Mouse (Mus musculus) small intestine, adult 2 months (tissue): ENCODE results near the gene Gm9817. TPM values are rescaled to one million over a fixed set of nuclear protein-coding genes. Genes with fewer than 3 reads are reported as not detected.

Experiments used
- H3K27ac ChIP-seq: fragments of 200-500 bp; 2 replicates; pipeline ENCODE4 v1.5.1; 2012; ENCODE audit warnings: low read depth, low read length, control low read depth, inconsistent platforms; ENCODE audit not compliant: insufficient read depth
- H3K27me3 ChIP-seq: fragments of 200-500 bp; 2 replicates; pipeline ENCODE4 v1.6.1; 2012; ENCODE audit warnings: mild to moderate bottlenecking, moderate library complexity, low read length, inconsistent platforms; ENCODE audit not compliant: control insufficient read depth, insufficient read depth
- H3K36me3 ChIP-seq: fragments of 200-500 bp; 2 replicates; pipeline ENCODE4 v1.6.1; 2012; ENCODE audit warnings: mild to moderate bottlenecking, low read length, control low read depth, inconsistent platforms; ENCODE audit not compliant: control insufficient read depth, insufficient read depth
- H3K4me1 ChIP-seq: fragments of 200-500 bp; 2 replicates; pipeline ENCODE4 v1.6.1; 2012; ENCODE audit warnings: low read length, inconsistent platforms, mixed read lengths; ENCODE audit not compliant: control insufficient read depth, insufficient read depth, insufficient read length
- H3K4me3 ChIP-seq: fragments of 200-500 bp; 2 replicates; pipeline ENCODE4 v1.5.1; 2012; ENCODE audit warnings: low read depth, mild to moderate bottlenecking, control low read depth, inconsistent platforms, low read length, moderate library complexity
- CTCF ChIP-seq: fragments of 200-500 bp; IDR thresholded peaks from 2 replicates; pipeline ENCODE4 v1.5.1; 2012; ENCODE audit warnings: low read depth, mild to moderate bottlenecking, control low read depth, inconsistent platforms, low read length, moderate library complexity, mixed read lengths; ENCODE audit not compliant: insufficient replicate concordance, insufficient read length; ENCODE audit errors: extremely low read depth
- POLR2A ChIP-seq: fragments of 200-500 bp; IDR thresholded peaks from 2 replicates; pipeline ENCODE4 v1.6.1; 2012; ENCODE audit warnings: low read depth, mild to moderate bottlenecking, control low read depth, inconsistent platforms, low read length, moderate library complexity
- WGBS: fragments of 180-500 bp; shearing (Covaris S2); methylation state at CpG from one replicate; pipeline ENCODE4 v1.1.7; 2018; 5-methylcytosine and 5-hydroxymethylcytosine counted together
- polyA plus RNA-seq: library from polyadenylated mRNA; depleted of rRNA; stranded (reverse); fragments of >200 nt; gene quantifications from 2 replicates; pipeline ENCODE4 v1.2.3, GENCODE M21; 2012

Gene Gm9817
- polyA plus RNA-seq, 1 experiment: 0.06 TPM

- no peaks in the 10 kb centered on the region for H3K4me1 ChIP-seq
- no peak overlapping the region for H3K27ac ChIP-seq
- H3K4me3 ChIP-seq: no peak overlapping the region
- 87% methylated on average over 4 of the region's 4 CpGs for WGBS
- no peaks in the 10 kb centered on the region for H3K27me3 ChIP-seq
- TF ChIP-seq CTCF (no peak), POLR2A (no peak)
- no peaks in the 10 kb centered on the region for H3K36me3 ChIP-seq
Observed at GRCm38 (mm10) chr13:45036417-45036816, 42.1 kb upstream of the Gm9817 start.

- TF ChIP-seq CTCF (no peak), POLR2A (no peak)
- Histone ChIP-seq H3K27me3 (no peaks in the 10 kb centered on the region), H3K36me3 (no peaks in the 10 kb centered on the region), H3K4me3 (no peak overlapping the region), H3K27ac (no peak overlapping the region), H3K4me1 (no peaks in the 10 kb centered on the region)
- WGBS: 76% methylated on average over 4 of the region's 4 CpGs
Observed at GRCm38 (mm10) chr13:45040195-45040594, 38.3 kb upstream of the Gm9817 start.

- Histone ChIP-seq H3K27me3 (no peaks in the 10 kb centered on the region), H3K4me1 (no peaks in the 10 kb centered on the region), H3K4me3 (no peak overlapping the region), H3K27ac (no peak overlapping the region), H3K36me3 (no peaks in the 10 kb centered on the region)
- WGBS: 72% methylated on average over 7 of the region's 7 CpGs
- TF ChIP-seq CTCF (no peak), POLR2A (no peak)
Observed at GRCm38 (mm10) chr13:45040741-45041140, 37.8 kb upstream of the Gm9817 start.

- Histone ChIP-seq H3K4me1 (no peaks in the 10 kb centered on the region), H3K4me3 (no peak overlapping the region), H3K27me3 (no peaks in the 10 kb centered on the region), H3K36me3 (no peaks in the 10 kb centered on the region), H3K27ac (no peak overlapping the region)
- WGBS: 76% methylated on average over 3 of the region's 3 CpGs
- TF ChIP-seq CTCF (no peak), POLR2A (no peak)
Observed at GRCm38 (mm10) chr13:45043466-45043865, 35.0 kb upstream of the Gm9817 start.

GRCm38 (mm10) chr13:45049261-45050020 is 29.1 kb upstream of the Gm9817 start:
- no peaks in the 10 kb centered on the region for H3K36me3 ChIP-seq
- H3K4me3 ChIP-seq: no peak overlapping the region
- no peaks in the 10 kb centered on the region; the same call in none of the 2 replicates for H3K4me1 ChIP-seq
- TF ChIP-seq CTCF (no peak), POLR2A (no peak)
- WGBS: 77% methylated on average over 7 of the region's 7 CpGs
- H3K27me3 ChIP-seq: no peaks in the 10 kb centered on the region
- H3K27ac ChIP-seq: no peak overlapping the region

GRCm38 (mm10) chr13:45052805-45053204 is 25.7 kb upstream of the Gm9817 start:
- no peaks in the 10 kb centered on the region for H3K36me3 ChIP-seq
- no peak overlapping the region for H3K27ac ChIP-seq
- H3K4me3 ChIP-seq: no peak overlapping the region
- TF ChIP-seq CTCF (no peak), POLR2A (no peak)
- H3K27me3 ChIP-seq: no peaks in the 10 kb centered on the region
- WGBS: 70% methylated on average over 7 of the region's 7 CpGs
- H3K4me1 ChIP-seq: peaks cover 1% of the 10 kb centered on the region

GRCm38 (mm10) chr13:45053843-45054242 is 24.6 kb upstream of the Gm9817 start:
- Histone ChIP-seq H3K4me3 (no peak overlapping the region), H3K27ac (no peak overlapping the region), H3K36me3 (no peaks in the 10 kb centered on the region), H3K27me3 (no peaks in the 10 kb centered on the region), H3K4me1 (peaks cover 1% of the 10 kb centered on the region)
- TF ChIP-seq CTCF (no peak), POLR2A (no peak)
- 91% methylated on average over 3 of the region's 3 CpGs for WGBS

GRCm38 (mm10) chr13:45059206-45059605 is 19.3 kb upstream of the Gm9817 start:
- H3K27ac ChIP-seq: no peak overlapping the region
- WGBS: 88% methylated on average over 17 of the region's 17 CpGs

More at GRCm38 (mm10) chr13:45059206-45059605, 19.3 kb upstream of the Gm9817 start:
- no peaks in the 10 kb centered on the region for H3K27me3 ChIP-seq
- no peaks in the 10 kb centered on the region for H3K36me3 ChIP-seq
- 0 out of 2 replicates have a peak, but pooled peaks cover 1% of the 10 kb centered on the region for H3K4me1 ChIP-seq
- TF ChIP-seq POLR2A (no peak), CTCF (no peak)
- H3K4me3 ChIP-seq: no peak overlapping the region
